Mouse (Mus musculus) erythroblast, adult 5-6 weeks (primary cell): ENCODE measurements around the gene Igsf9. TPM values are rescaled to one million over a fixed set of nuclear protein-coding genes. Genes with fewer than 3 reads are reported as not detected.

Experiments used
- ATAC-seq: replicated peaks from 2 replicates; pipeline ENCODE4 v1.8.0; 2016; ENCODE audit warnings: moderate number of reproducible peaks, mild to moderate bottlenecking, moderate TSS enrichment, inconsistent platforms; ENCODE audit not compliant: poor library complexity, low FRiP score, severe bottlenecking
- total RNA-seq, 2 experiments: library from RNA; stranded (forward) in 1 of 2; stranded (reverse) in 1 of 2; fragments of 150-400 nt in 1 of 2; fragments of 200-764, 138-1000 nt in 1 of 2; gene quantifications; 2 replicates each; pipeline versions ENCODE4 v1.2.3 to v1.2.4; 2015 to 2017; ENCODE audit warnings: low replicate concordance in 2 of 2

The Igsf9 gene
- total RNA-seq, 2 experiments from 2014 or later: not detected

GRCm38 (mm10) chr1:172463387-172464333 lies 17.9 kb upstream of the Igsf9 start:
- no peak for ATAC-seq

- ATAC-seq: no peak
Observed at GRCm38 (mm10) chr1:172468301-172468877, 13.2 kb upstream of the Igsf9 start.

- ATAC-seq: no peak
Observed at GRCm38 (mm10) chr1:172469373-172469772, 12.2 kb upstream of the Igsf9 start.

GRCm38 (mm10) chr1:172469810-172470448 lies 11.7 kb upstream of the Igsf9 start:
- no peak for ATAC-seq

GRCm38 (mm10) chr1:172472909-172473308 lies 8.7 kb upstream of the Igsf9 start:
- ATAC-seq: no peak

- no peak for ATAC-seq
Observed at GRCm38 (mm10) chr1:172474196-172474595, 7.4 kb upstream of the Igsf9 start.

GRCm38 (mm10) chr1:172475054-172475741 lies 6.4 kb upstream of the Igsf9 start, which contains the start of gene Slamf9:
Slamf9 (plus strand) TSS chr1:172475358.
- ATAC-seq: no peak

GRCm38 (mm10) chr1:172478020-172478419 lies 3.6 kb upstream of the Igsf9 start:
- ATAC-seq: no peak

- no peak for ATAC-seq
Observed at GRCm38 (mm10) chr1:172480376-172480775, 1.2 kb upstream of the Igsf9 start.

GRCm38 (mm10) chr1:172481111-172481510 lies 477 bp upstream of the Igsf9 start:
- ATAC-seq: no peak

- 0 out of 2 replicates have a peak, but pooled peaks have one; percentile 13 for ATAC-seq
Observed at GRCm38 (mm10) chr1:172482518-172483360, 1.2 kb downstream of the Igsf9 start.

- ATAC-seq: no peak
Observed at GRCm38 (mm10) chr1:172483361-172483660, 1.7 kb downstream of the Igsf9 start.

- ATAC-seq: no peak
Observed at GRCm38 (mm10) chr1:172484236-172484635, 2.6 kb downstream of the Igsf9 start.

GRCm38 (mm10) chr1:172484671-172485070 lies 3.1 kb downstream of the Igsf9 start:
- ATAC-seq: no peak

- no peak for ATAC-seq
Observed at GRCm38 (mm10) chr1:172485821-172486220, 4.2 kb downstream of the Igsf9 start.

- no peak for ATAC-seq
Observed at GRCm38 (mm10) chr1:172486236-172486635, 4.6 kb downstream of the Igsf9 start.

GRCm38 (mm10) chr1:172486651-172487050 lies 5.1 kb downstream of the Igsf9 start:
- no peak for ATAC-seq

GRCm38 (mm10) chr1:172487859-172488258 lies 6.3 kb downstream of the Igsf9 start:
- no peak for ATAC-seq

GRCm38 (mm10) chr1:172488831-172489230 lies 7.2 kb downstream of the Igsf9 start:
- ATAC-seq: no peak
